Mouse (Mus musculus) ES-E14 (cell line): Measurements from ENCODE around the gene Gcn1l1. TPM values are rescaled to one million over a fixed set of nuclear protein-coding genes. Genes with fewer than 3 reads are reported as not detected.

ENCODE experiments used
- DNase-seq: peaks from one replicate; pipeline ENCODE4 v3.0.0-alpha.2; 2013; ENCODE audit warnings: low read depth, low spot score
- H3K27ac ChIP-seq: 2 replicates; pipeline ENCODE4 v1.5.1; 2012; ENCODE audit warnings: low read depth, mild to moderate bottlenecking, low read length, moderate library complexity, mixed read lengths; ENCODE audit not compliant: poor library complexity, insufficient read depth, severe bottlenecking
- H3K36me3 ChIP-seq: 2 replicates; pipeline ENCODE4 v1.6.1; 2012; ENCODE audit warnings: mild to moderate bottlenecking, low read length, moderate library complexity, mixed read lengths; ENCODE audit not compliant: control insufficient read depth, poor library complexity, insufficient read depth, severe bottlenecking
- H3K4me1 ChIP-seq, 2 experiments: fragments of 150-350 bp in 1 of 2; sonication (generic) in 1 of 2; 2 replicates each; pipeline ENCODE4 v1.6.1; 2012; ENCODE audit warnings: low read length in 2 of 2, mild to moderate bottlenecking in 1 of 2, mixed read lengths in 1 of 2; ENCODE audit not compliant: control insufficient read depth in 2 of 2, insufficient read depth in 2 of 2, poor library complexity in 1 of 2
- H3K4me3 ChIP-seq, 2 experiments: fragments of 150-350 bp in 1 of 2; sonication (generic) in 1 of 2; 2 replicates each; pipeline ENCODE4 v1.5.1; 2012; ENCODE audit warnings: low read length in 2 of 2, low read depth in 1 of 2, mild to moderate bottlenecking in 1 of 2, mixed read lengths in 1 of 2; ENCODE audit not compliant: insufficient read depth in 1 of 2, poor library complexity in 1 of 2, severe bottlenecking in 1 of 2
- H3K9ac ChIP-seq: 2 replicates; pipeline ENCODE4 v1.6.1; 2012; ENCODE audit warnings: low read depth, mild to moderate bottlenecking, low read length, mixed read lengths; ENCODE audit not compliant: poor library complexity, insufficient read depth, severe bottlenecking
- H3K9me3 ChIP-seq: fragments of 150-350 bp; sonication (generic); 2 replicates; pipeline ENCODE4 v1.6.1; 2012; ENCODE audit warnings: low read depth, mild to moderate bottlenecking, low read length; ENCODE audit not compliant: control insufficient read depth, insufficient read depth
- CHD2 ChIP-seq: IDR thresholded peaks from 2 replicates; pipeline ENCODE4 v1.6.1; 2014; ENCODE audit warnings: mild to moderate bottlenecking, low read depth, low read length, inconsistent platforms
- HCFC1 ChIP-seq: IDR thresholded peaks from 2 replicates; pipeline ENCODE4 v1.6.1; 2012; ENCODE audit warnings: low read length, inconsistent platforms, borderline replicate concordance; ENCODE audit not compliant: insufficient read depth
- MAFK ChIP-seq: IDR thresholded peaks from 2 replicates; pipeline ENCODE4 v1.6.1; 2014; ENCODE audit warnings: mild to moderate bottlenecking, low read depth, low read length, inconsistent platforms; ENCODE audit not compliant: insufficient read depth
- ZC3H11A ChIP-seq: IDR thresholded peaks from 2 replicates; pipeline ENCODE4 v1.6.1; 2012; ENCODE audit warnings: low read depth, mild to moderate bottlenecking, inconsistent platforms, low read length, borderline replicate concordance
- ZNF384 ChIP-seq: IDR thresholded peaks from 2 replicates; pipeline ENCODE4 v1.6.1; 2012; ENCODE audit warnings: low read depth, low read length, inconsistent platforms
- in situ Hi-C, 2 experiments: fragments of 600-800 bp; cut with MboI; formaldehyde crosslinking; loops; one replicate each; pipeline ENCODE4 v1.15.1; 2025; ENCODE audit warnings: low sequenced_read_pairs in 2 of 2, inconsistent platforms in 1 of 2; ENCODE audit not compliant: unreplicated experiment in 2 of 2
- total RNA-seq: library from RNA; depleted of rRNA; stranded (reverse); fragments of 300-350 nt; gene quantifications from 2 replicates; pipeline ENCODE4 v1.2.3, GENCODE M21; 2012

Gene Gcn1l1
- total RNA-seq, 1 experiment, result 112 TPM

- DNase-seq, result no peak
- Histone ChIP-seq H3K4me1 (peaks cover 0 to 18% of the 10 kb centered on the region in 2 experiments; a peak in 3 of 4 replicates), H3K36me3 (peaks cover 25% of the 10 kb centered on the region), H3K9me3 (no peaks in the 10 kb centered on the region), H3K27ac (no peak overlapping the region), H3K4me3 (no peak overlapping the region), H3K9ac (0 out of 2 replicates have a peak overlapping the region, but pooled peaks have one; percentile 15)
- in situ Hi-C loops, result no loop called here
- no peak for TF ChIP-seq ZC3H11A
- TF ChIP-seq ZNF384, result no peak
- TF ChIP-seq HCFC1, result no peak
- TF ChIP-seq CHD2, result no peak
Measured at GRCm38 (mm10) chr5:115635536-115635935, 70.5 kb downstream of the Gcn1l1 start.

GRCm38 (mm10) chr5:115644192-115644591 is 79.1 kb downstream of the Gcn1l1 start:
- in situ Hi-C loops, result no loop called here
- Histone ChIP-seq H3K9ac (no peak overlapping the region), H3K4me3 (no peak overlapping the region), H3K4me1 (no peaks in the 10 kb centered on the region), H3K27ac (no peak overlapping the region), H3K9me3 (no peaks in the 10 kb centered on the region), H3K36me3 (peaks cover 59% of the 10 kb centered on the region)
- DNase-seq, result no peak
- TF ChIP-seq ZC3H11A (no peak), ZNF384 (no peak), HCFC1 (no peak), MAFK (no peak), CHD2 (no peak)

- no peaks in the 10 kb centered on the region for H3K9me3 ChIP-seq
- in situ Hi-C loops, result no loop called here
- H3K9ac ChIP-seq, result no peak overlapping the region
Measured at GRCm38 (mm10) chr5:115648876-115649275, 83.8 kb downstream of the Gcn1l1 start.

GRCm38 (mm10) chr5:115649699-115650098 is 84.6 kb downstream of the Gcn1l1 start:
- H3K9ac ChIP-seq, result no peak overlapping the region
- peaks cover 0 to 5% of the 10 kb centered on the region in 2 experiments; a peak in 1 of 4 replicates for H3K4me1 ChIP-seq
- no peak overlapping the region for H3K27ac ChIP-seq
- peaks cover 20% of the 10 kb centered on the region for H3K36me3 ChIP-seq
- no peaks in the 10 kb centered on the region for H3K9me3 ChIP-seq
- TF ChIP-seq CHD2 (no peak), ZNF384 (no peak), MAFK (no peak), HCFC1 (no peak), ZC3H11A (no peak)
- H3K4me3 ChIP-seq, result no peak overlapping the region
- in situ Hi-C loops, result no loop called here
- DNase-seq, result no peak

More at GRCm38 (mm10) chr5:115648876-115649275, 83.8 kb downstream of the Gcn1l1 start:
- DNase-seq, result no peak
- H3K27ac ChIP-seq, result no peak overlapping the region
- H3K4me1 ChIP-seq, result peaks cover 0 to 2% of the 10 kb centered on the region in 2 experiments; a peak in 1 of 4 replicates
- H3K4me3 ChIP-seq, result no peak overlapping the region
- peaks cover 27% of the 10 kb centered on the region for H3K36me3 ChIP-seq
- no peak for TF ChIP-seq HCFC1
- no peak for TF ChIP-seq ZC3H11A
- no peak for TF ChIP-seq MAFK
- no peak for TF ChIP-seq ZNF384
- TF ChIP-seq CHD2, result no peak

GRCm38 (mm10) chr5:115650885-115651284 is 85.8 kb downstream of the Gcn1l1 start:
- H3K9ac ChIP-seq, result no peak overlapping the region
- H3K9me3 ChIP-seq, result no peaks in the 10 kb centered on the region
- peaks cover 14% of the 10 kb centered on the region for H3K36me3 ChIP-seq
- H3K4me1 ChIP-seq, result peaks cover 0 to 5% of the 10 kb centered on the region in 2 experiments; a peak in 1 of 4 replicates
- no peak overlapping the region for H3K4me3 ChIP-seq
- no peak overlapping the region for H3K27ac ChIP-seq
- TF ChIP-seq ZC3H11A (no peak), HCFC1 (no peak), CHD2 (no peak), MAFK (no peak), ZNF384 (no peak)
- no peak for DNase-seq
- in situ Hi-C loops, result no loop called here
